Mouse (Mus musculus) stomach, postnatal 0 days (tissue): ENCODE data around the gene Pan2.

Source experiments
- CTCF ChIP-seq: IDR thresholded peaks from 2 replicates; pipeline ENCODE4 v1.5.1; 2016; ENCODE audit warnings: antibody characterized with exemption, low read depth, mild to moderate bottlenecking, moderate library complexity
- EP300 ChIP-seq: optimal IDR thresholded peaks from 2 replicates; pipeline ENCODE3; 2016; ENCODE audit warnings: antibody characterized with exemption

DNA sequence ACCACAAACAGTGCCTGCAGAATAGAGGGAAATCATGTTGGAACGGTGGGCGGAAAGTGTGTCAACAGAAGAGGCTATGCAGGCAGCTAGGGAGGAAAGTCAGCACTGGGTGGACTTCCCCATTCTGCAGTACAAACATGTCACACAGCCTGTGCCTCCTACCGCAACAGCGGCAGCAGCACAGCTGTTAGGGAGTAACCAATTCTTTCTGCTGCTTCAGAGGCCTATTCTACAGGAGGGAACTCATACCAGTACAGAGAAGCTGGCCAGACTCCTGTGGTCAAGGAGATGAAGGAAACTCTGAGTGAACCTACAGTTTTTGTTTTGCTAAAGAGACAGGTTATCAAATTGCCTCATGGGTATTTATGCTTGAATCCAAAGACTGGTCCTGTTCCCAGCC is 44.2 kb upstream of the Pan2 start:
- TF ChIP-seq CTCF: no peak
- TF ChIP-seq EP300: no peak
